Mouse (Mus musculus) forebrain, embryonic 13.5 days (tissue): ENCODE measurements at regions not wholly inside any gene's neighbourhood (a gene's known extent, or its start where the extent isn't known, plus 50 kb on each side); places are given as distances from the start of the nearest gene placed in this dataset.

Experiments used
- ATAC-seq: fragments of 200-750 bp; cut with Nextera tagmentation; 2 replicates; pipeline ENCODE4 v1.8.0; 2017
- H3K27ac ChIP-seq: fragments of 300-500 bp; sonication (generic); 2 replicates; pipeline ENCODE4 v1.5.1; 2015; ENCODE audit warnings: inconsistent platforms, mild to moderate bottlenecking, moderate library complexity
- H3K27me3 ChIP-seq: fragments of 300-500 bp; sonication (generic); 2 replicates; pipeline ENCODE4 v1.6.1; 2015; ENCODE audit warnings: mild to moderate bottlenecking, inconsistent platforms
- H3K36me3 ChIP-seq: fragments of 300-500 bp; sonication (generic); 2 replicates; pipeline ENCODE4 v1.6.1; 2015; ENCODE audit warnings: mild to moderate bottlenecking, inconsistent platforms; ENCODE audit not compliant: poor library complexity, severe bottlenecking
- H3K4me1 ChIP-seq: fragments of 300-500 bp; sonication (generic); 2 replicates; pipeline ENCODE4 v1.6.1; 2015; ENCODE audit warnings: inconsistent platforms
- H3K4me2 ChIP-seq: fragments of 300-500 bp; sonication (generic); 2 replicates; pipeline ENCODE4 v1.6.1; 2015; ENCODE audit warnings: inconsistent platforms, mild to moderate bottlenecking, moderate library complexity
- H3K4me3 ChIP-seq: fragments of 300-500 bp; sonication (generic); 2 replicates; pipeline ENCODE4 v1.5.1; 2015; ENCODE audit warnings: mild to moderate bottlenecking, inconsistent platforms
- H3K9ac ChIP-seq: fragments of 300-500 bp; sonication (generic); 2 replicates; pipeline ENCODE4 v1.6.1; 2015; ENCODE audit warnings: mild to moderate bottlenecking, inconsistent platforms
- H3K9me3 ChIP-seq: fragments of 300-500 bp; sonication (generic); replicated peaks from 2 replicates; pipeline ENCODE4 v1.6.1; 2016; ENCODE audit warnings: inconsistent platforms
- WGBS: fragments of 180-500 bp; shearing (Covaris S2); methylation state at CpG from one replicate; pipeline ENCODE4 v1.1.7; 2015; 5-methylcytosine and 5-hydroxymethylcytosine counted together

DNA sequence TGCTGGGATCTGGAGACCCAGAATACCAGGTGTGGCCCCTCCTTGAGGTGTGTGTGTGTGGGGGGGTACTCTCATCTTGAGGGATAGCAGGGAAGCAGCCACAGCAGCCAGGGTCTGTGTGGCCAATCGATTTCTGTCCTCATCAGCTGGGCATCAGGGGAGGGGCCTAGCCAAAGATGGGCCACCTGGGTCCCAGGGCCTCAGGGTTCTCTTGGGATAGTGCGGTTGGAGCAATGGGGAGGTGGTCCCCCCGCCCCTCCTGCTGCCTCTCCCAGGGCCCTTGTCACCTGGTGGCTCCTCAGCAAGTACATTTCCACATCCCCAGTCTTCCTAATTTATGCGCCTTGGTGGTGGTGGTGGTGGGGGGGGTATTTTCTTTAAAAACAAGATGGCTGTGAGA is 55.4 kb downstream of the Uncx start:
- H3K9ac ChIP-seq: peak overlapping the region; percentile 34; the same call in 1 of the 2 replicates
- 0 out of 2 replicates have a peak overlapping the region, but pooled peaks have one; percentile 20 for H3K4me3 ChIP-seq
- H3K4me1 ChIP-seq: peaks cover 32% of the 10 kb centered on the region
- H3K4me2 ChIP-seq: peak overlapping the region; percentile 54
- peaks cover 64% of the 10 kb centered on the region for H3K27me3 ChIP-seq
- H3K27ac ChIP-seq: peak overlapping the region; percentile 25; the same call in 1 of the 2 replicates
- H3K36me3 ChIP-seq: no peaks in the 10 kb centered on the region
- H3K9me3 ChIP-seq: no peaks in the 10 kb centered on the region
- peak; percentile 10; the same call in 1 of the 2 replicates for ATAC-seq
- 3% methylated on average over 4 of the region's 4 CpGs for WGBS

DNA sequence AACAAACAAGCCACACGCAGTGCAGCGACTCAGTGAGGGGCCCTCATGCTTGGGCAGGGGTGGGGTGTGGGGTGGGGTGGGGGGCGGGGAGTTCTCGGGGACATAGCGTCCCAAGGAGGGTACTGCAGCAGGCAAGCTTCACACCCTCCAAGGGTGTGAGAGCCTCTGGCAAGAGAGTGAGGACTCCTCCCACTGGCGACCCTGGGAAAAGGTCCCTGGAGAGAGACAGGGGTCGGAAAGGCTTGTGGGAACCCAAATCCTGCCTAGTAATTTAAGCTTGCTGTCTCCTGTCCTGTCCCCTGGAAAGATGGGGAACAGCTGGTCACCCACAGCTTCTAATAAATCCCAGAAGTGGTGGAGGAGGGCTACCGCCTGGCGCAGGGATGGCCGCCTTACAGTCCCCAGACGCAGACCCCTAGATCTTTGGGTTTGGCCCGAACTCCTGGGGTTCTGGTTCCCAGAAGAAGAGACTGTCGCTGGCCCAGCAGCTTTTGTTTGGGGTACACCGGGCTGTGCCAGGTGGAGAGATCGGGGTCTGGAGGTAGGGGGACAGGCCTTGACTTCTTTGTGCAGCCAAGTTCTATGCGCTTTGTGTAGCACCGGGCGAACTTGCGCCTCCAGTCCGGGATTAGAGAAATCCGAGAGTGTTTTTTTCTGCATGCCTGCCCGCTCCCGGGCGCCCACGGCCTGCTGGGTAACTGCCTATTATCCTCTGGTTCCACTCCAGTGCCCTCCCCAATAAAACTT is 56.1 kb downstream of the Uncx start:
- under 1% methylated on average over 24 of the region's 25 CpGs for WGBS
- H3K4me3 ChIP-seq: peak overlapping the region; percentile 20
- H3K9ac ChIP-seq: peak overlapping the region; percentile 54
- ATAC-seq: peak; percentile 80; the same call in 1 of the 2 replicates
- no peaks in the 10 kb centered on the region for H3K36me3 ChIP-seq
- peaks cover 29% of the 10 kb centered on the region for H3K4me1 ChIP-seq
- H3K9me3 ChIP-seq: no peaks in the 10 kb centered on the region
- peak overlapping the region; percentile 54 for H3K4me2 ChIP-seq
- H3K27ac ChIP-seq: peak overlapping the region; percentile 48
- peaks cover 70% of the 10 kb centered on the region for H3K27me3 ChIP-seq

DNA sequence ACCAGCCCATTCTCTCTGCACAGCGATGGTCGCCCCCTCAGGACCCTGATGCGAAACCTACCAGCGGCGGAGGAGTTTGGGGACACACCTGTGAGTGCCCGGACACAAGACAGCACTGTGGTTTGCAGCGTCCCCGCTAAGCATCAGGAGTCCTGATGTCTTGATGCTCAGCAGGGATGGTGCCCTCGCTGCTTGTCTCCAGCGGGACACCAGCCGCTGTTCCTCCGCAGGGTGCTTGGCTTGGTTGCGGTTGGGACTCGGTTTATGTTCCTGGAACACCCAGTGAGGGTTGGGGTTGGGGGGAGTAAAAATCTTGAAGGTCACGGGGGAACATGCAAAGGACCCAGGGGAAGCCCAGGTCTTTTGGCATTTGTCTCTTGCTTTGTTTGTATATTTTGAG is 56.9 kb downstream of the Uncx start:
- peaks cover 72% of the 10 kb centered on the region for H3K27me3 ChIP-seq
- H3K4me2 ChIP-seq: peak overlapping the region; percentile 54
- 2% methylated on average over 15 of the region's 15 CpGs for WGBS
- H3K27ac ChIP-seq: no peak overlapping the region
- no peaks in the 10 kb centered on the region for H3K9me3 ChIP-seq
- no peak for ATAC-seq
- H3K4me3 ChIP-seq: no peak overlapping the region
- H3K36me3 ChIP-seq: no peaks in the 10 kb centered on the region
- peaks cover 23% of the 10 kb centered on the region for H3K4me1 ChIP-seq
- H3K9ac ChIP-seq: no peak overlapping the region

DNA sequence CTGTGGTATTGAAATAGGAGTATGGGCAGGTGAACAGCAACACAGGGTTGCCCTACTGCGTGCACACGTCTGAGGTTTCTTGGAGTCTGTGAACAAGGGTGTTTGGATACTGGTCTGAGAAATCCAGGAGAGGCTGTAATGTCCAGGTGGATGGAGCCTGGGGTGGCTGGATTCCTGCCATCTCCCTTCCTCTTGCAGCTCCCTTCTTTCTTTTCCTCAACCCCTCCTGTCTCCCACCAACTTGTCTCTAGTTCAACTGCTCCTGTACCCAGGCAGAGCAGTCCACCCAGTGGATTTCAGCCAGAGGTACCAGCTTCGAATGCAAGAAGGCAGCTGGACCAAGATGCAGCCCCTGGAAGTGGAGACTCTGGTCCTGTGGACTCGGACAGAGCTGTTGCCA is 59.6 kb downstream of the Uncx start:
- ATAC-seq: no peak
- no peak overlapping the region for H3K9ac ChIP-seq
- H3K4me2 ChIP-seq: no peak overlapping the region
- H3K4me1 ChIP-seq: peaks cover 23% of the 10 kb centered on the region
- no peak overlapping the region for H3K4me3 ChIP-seq
- H3K36me3 ChIP-seq: no peaks in the 10 kb centered on the region
- H3K9me3 ChIP-seq: no peaks in the 10 kb centered on the region
- peaks cover 60% of the 10 kb centered on the region for H3K27me3 ChIP-seq
- H3K27ac ChIP-seq: no peak overlapping the region
- WGBS: 85% methylated on average over 4 of the region's 4 CpGs

DNA sequence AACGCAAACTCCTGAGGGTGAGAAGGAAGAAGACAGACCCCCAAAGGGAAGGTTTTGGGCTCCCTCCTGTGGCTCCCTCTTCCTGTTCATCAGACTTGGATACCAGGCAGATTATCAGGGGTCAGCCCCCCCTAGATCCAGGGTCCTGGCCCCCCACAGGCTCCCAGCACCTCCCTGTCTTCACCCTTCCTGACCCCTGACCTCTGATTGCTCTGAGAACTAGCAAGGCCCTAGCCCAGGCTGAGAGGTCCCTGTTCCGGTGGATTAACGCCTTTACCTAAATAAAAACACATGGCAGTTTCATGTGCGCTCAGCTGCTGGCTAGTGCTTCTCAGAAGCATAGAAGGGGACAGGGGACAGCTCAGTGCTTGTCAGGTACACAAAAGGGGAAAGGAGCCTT is 60.2 kb downstream of the Uncx start:
- no peak overlapping the region for H3K27ac ChIP-seq
- ATAC-seq: no peak
- H3K9me3 ChIP-seq: no peaks in the 10 kb centered on the region
- 25% methylated on average over 4 of the region's 4 CpGs for WGBS
- no peak overlapping the region for H3K4me3 ChIP-seq
- H3K4me2 ChIP-seq: no peak overlapping the region
- no peaks in the 10 kb centered on the region for H3K36me3 ChIP-seq
- H3K9ac ChIP-seq: no peak overlapping the region
- peaks cover 54% of the 10 kb centered on the region for H3K27me3 ChIP-seq
- peaks cover 18% of the 10 kb centered on the region for H3K4me1 ChIP-seq

- no peak for ATAC-seq
- Histone ChIP-seq H3K4me2 (no peak overlapping the region), H3K9ac (no peak overlapping the region), H3K4me1 (peaks cover 10% of the 10 kb centered on the region), H3K27ac (no peak overlapping the region), H3K9me3 (no peaks in the 10 kb centered on the region), H3K36me3 (no peaks in the 10 kb centered on the region), H3K4me3 (no peak overlapping the region), H3K27me3 (peaks cover 49% of the 10 kb centered on the region)
- 43% methylated on average over 3 of the region's 4 CpGs for WGBS
Observed at GRCm38 (mm10) chr5:139604327-139604726, 61.0 kb downstream of the Uncx start.

DNA sequence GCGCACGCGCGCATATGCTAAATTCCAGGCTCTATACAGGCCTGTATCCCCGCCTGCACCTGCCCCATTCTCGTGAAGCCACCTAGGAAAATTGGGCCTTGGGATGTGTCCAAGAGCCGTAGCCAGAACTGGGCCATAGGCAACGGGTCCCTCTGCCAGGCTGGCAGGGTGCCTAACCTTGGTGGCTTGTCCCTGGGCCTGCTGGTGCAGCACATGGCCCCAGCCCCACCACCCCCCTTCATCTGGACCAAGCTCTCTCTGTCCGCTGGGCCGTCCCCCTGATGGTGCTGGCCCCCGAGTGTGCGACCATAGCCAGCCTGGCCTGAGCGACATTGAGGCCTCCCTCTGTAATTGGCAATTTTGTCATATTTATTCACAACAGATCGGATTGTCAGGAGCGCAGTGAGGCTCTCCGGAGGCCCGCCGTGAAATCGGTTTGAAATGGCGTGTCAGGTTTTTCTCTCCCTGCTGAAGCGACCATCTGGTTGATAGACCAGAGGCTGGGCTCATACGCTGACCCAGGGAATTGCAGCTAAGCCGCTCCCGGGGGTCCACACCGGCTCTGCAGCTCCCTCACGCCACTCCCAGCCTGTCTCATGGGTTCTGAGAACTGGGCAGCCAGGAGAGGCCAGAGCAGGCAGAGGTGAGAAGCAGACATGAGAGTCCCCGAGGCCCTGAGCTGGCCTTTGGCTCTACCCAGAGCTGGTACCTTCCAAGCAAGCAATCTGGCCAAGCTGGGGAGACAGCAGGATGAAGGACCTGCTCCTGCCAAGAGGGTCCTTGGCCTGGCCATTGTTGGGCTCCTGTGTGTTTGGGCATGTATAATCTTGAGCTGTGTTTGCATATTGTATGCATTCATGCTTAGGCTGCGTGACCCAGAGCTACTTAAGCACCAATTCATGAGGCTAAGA is 67.6 kb downstream of the Uncx start:
- Histone ChIP-seq H3K9me3 (no peaks in the 10 kb centered on the region), H3K9ac (no peak overlapping the region), H3K27me3 (peaks cover 24% of the 10 kb centered on the region), H3K36me3 (no peaks in the 10 kb centered on the region), H3K4me2 (no peak overlapping the region), H3K4me1 (peaks cover 8% of the 10 kb centered on the region; the same call in 1 of the 2 replicates), H3K27ac (peak overlapping the region; percentile 41; the same call in 1 of the 2 replicates), H3K4me3 (no peak overlapping the region)
- ATAC-seq: no peak
- WGBS: 74% methylated on average over 28 of the region's 28 CpGs

GRCm38 (mm10) chr5:139612224-139612623 is 68.9 kb downstream of the Uncx start:
- ATAC-seq: no peak
- H3K4me2 ChIP-seq: no peak overlapping the region
- no peak overlapping the region for H3K4me3 ChIP-seq
- no peaks in the 10 kb centered on the region for H3K9me3 ChIP-seq
- no peaks in the 10 kb centered on the region for H3K36me3 ChIP-seq
- 75% methylated on average over 5 of the region's 5 CpGs for WGBS
- H3K9ac ChIP-seq: no peak overlapping the region
- H3K27me3 ChIP-seq: peaks cover 36% of the 10 kb centered on the region
- H3K4me1 ChIP-seq: peaks cover 8% of the 10 kb centered on the region; the same call in 1 of the 2 replicates
- no peak overlapping the region for H3K27ac ChIP-seq

DNA sequence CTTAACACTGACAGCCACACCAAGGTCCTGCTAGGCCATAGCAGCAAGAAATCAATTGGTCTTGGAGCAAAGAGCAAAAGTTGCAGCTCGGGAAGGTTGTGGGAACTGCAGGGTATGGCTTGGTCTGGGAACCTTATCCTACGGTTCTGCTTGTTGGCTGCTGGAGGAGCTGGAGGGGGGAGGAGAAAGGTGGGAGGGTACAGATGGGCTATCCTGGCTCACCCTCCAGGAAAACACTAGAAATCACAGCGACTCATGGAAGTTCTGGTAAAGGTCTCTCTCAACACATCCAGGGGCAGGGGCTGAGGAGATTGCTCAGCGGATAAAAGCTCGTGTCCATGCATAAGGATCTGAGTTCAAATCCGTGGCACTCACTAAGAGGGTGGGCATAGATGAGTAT is 69.4 kb downstream of the Uncx start:
- Histone ChIP-seq H3K4me3 (no peak overlapping the region), H3K27me3 (peaks cover 40% of the 10 kb centered on the region), H3K27ac (no peak overlapping the region), H3K36me3 (no peaks in the 10 kb centered on the region), H3K9ac (no peak overlapping the region), H3K9me3 (no peaks in the 10 kb centered on the region), H3K4me1 (peaks cover 8% of the 10 kb centered on the region; the same call in 1 of the 2 replicates), H3K4me2 (no peak overlapping the region)
- no peak for ATAC-seq
- 78% methylated on average over 6 of the region's 6 CpGs for WGBS

- Histone ChIP-seq H3K4me1 (peaks cover 8% of the 10 kb centered on the region; the same call in 1 of the 2 replicates), H3K27ac (no peak overlapping the region), H3K4me2 (no peak overlapping the region), H3K36me3 (no peaks in the 10 kb centered on the region), H3K9me3 (no peaks in the 10 kb centered on the region), H3K9ac (no peak overlapping the region; the same call in 1 of the 2 replicates), H3K27me3 (peaks cover 50% of the 10 kb centered on the region), H3K4me3 (no peak overlapping the region)
- WGBS: 81% methylated on average over 5 of the region's 5 CpGs
- no peak for ATAC-seq
Observed at GRCm38 (mm10) chr5:139613601-139614000, 70.3 kb downstream of the Uncx start.

GRCm38 (mm10) chr5:139619301-139620161 is 76.2 kb downstream of the Uncx start:
- H3K27me3 ChIP-seq: peaks cover 86% of the 10 kb centered on the region
- H3K27ac ChIP-seq: no peak overlapping the region
- H3K4me1 ChIP-seq: peaks cover 11% of the 10 kb centered on the region
- no peaks in the 10 kb centered on the region for H3K36me3 ChIP-seq
- 17% methylated on average over 36 of the region's 36 CpGs for WGBS
- 0 out of 2 replicates have a peak overlapping the region, but pooled peaks have one; percentile 23 for H3K9ac ChIP-seq
- H3K4me3 ChIP-seq: no peak overlapping the region
- H3K9me3 ChIP-seq: no peaks in the 10 kb centered on the region
- H3K4me2 ChIP-seq: peak overlapping the region; percentile 34
- no peak for ATAC-seq
